Mouse (Mus musculus) T-cell, adult 2 months (primary cell): Measurements from ENCODE around the gene Cep63.
A peak's percentile ranks its signal among the peaks of the same experiment; 100 is the strongest.

Experiments
- DNase-seq: peaks from one replicate; pipeline ENCODE4 v3.0.0; 2022; ENCODE audit warnings: low spot score

Gene Cep63

DNA sequence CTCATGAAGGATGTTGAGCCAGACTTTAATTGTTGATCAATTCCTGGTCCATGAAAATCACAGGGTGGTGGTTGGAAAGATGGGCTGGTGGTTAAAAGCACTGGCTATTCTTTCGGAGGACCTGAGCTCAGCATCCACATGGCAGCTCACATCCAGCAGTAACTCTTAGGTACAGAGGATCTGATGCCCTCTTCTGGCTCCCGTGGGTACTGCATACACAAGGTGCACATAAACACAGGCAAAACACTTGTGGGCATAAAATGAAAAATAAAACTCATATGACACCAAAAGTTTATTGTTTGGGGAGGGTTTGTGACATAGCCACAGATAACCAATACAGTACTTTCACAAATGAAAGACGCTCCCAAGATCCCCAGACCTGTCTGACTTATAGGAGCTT lies 67.9 kb downstream of the Cep63 start:
- DNase-seq, result no peak

GRCm38 (mm10) chr9:102553781-102554180 lies 72.6 kb downstream of the Cep63 start:
- DNase-seq, result no peak

- no peak for DNase-seq
Observed at GRCm38 (mm10) chr9:102551771-102552170, 74.6 kb downstream of the Cep63 start.

GRCm38 (mm10) chr9:102549211-102549610 lies 77.1 kb downstream of the Cep63 start:
- DNase-seq, result no peak

DNA sequence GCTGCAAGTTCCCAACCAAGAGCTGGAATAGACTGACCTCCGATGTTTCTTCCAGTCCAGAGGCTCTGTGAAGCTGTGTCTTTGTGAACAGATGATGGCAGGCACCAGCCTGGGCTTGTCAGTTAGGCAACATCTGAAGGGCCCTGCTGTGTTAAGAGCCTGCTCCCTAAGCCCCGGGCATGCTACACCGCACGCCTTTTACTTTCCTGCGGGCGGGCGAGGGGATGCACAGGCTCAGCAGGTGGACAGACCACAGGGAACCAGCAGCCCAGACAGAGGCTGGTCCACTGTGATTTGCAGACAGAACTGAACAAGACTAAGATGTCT lies 79.3 kb downstream of the Cep63 start:
- DNase-seq, result no peak

DNA sequence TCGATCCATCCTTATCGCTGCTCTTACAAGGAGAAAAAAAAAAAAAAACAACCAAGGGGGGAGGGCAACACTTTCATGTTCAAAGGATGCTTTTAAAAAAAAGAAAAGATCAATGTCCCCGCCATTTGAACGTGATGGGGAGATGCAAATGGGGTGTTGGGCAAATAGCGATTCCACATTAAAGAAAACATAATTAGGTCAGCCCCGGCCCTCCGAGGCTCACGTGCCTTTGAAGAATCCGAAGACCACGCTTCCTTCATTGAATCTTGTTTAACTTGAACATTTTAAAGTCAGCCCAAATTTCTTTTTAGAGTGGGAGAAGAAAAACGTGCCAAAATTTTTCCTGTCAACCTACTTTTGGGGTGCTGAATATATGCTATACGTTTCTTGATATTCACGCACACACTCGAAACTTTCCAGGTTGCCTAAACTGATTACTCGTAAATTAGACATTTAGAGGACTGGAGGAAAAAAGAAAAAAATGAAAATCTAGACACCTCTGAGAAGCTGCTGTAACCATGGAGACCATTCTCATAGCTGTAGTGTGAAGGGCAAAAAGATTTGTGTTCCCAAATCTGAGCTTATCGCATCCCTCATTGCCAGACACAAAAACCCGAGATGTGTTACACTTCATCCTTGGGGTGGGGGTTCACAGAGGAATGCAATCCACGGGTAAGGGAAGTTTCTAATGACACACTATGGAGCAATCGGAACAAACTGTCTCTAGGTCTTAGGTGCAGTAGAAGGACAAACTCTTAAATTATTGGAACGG lies 79.9 kb downstream of the Cep63 start:
- no peak for DNase-seq

DNA sequence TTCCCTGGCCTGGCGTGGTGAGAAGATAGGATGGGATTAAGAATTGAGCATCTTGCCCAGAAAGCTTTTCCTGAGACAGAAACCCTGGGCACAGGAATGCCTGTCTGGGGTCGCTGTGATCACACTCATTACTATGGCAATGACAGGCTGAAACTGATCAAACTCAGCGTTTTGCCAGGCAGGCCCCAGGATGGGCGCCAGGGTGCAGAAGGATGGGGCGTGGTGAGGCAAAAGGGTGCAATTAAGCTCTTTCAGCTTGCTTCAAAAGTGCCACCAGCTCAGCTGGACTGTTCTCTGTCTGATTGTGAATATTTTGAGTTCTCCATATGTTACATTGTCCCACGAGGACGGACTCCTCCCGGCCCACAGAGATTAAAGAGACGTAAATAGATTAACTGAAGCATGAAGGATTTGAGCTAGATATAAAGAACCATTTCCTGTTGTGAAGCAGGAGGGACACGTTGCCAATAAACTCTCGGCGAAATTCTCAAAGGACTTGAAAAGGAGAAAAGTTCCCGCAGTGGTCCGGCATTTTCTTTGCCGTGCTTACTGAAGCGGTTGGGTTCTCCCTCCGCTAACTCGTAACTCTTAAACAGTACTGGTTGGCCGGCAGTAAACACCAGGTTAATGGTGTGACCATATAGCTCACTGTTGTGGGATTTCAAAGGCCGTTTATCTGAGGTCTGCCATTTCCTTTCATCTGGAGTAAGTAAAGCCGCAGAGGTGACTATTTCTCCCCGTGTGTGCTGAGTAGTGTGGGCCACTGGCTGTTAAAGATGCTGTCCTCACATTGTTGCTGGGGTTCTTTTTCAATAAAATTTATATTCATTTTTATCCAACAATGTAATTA lies 80.7 kb downstream of the Cep63 start:
- no peak for DNase-seq

GRCm38 (mm10) chr9:102544773-102545366 lies 81.5 kb downstream of the Cep63 start:
- DNase-seq, result peak; percentile 73

DNA sequence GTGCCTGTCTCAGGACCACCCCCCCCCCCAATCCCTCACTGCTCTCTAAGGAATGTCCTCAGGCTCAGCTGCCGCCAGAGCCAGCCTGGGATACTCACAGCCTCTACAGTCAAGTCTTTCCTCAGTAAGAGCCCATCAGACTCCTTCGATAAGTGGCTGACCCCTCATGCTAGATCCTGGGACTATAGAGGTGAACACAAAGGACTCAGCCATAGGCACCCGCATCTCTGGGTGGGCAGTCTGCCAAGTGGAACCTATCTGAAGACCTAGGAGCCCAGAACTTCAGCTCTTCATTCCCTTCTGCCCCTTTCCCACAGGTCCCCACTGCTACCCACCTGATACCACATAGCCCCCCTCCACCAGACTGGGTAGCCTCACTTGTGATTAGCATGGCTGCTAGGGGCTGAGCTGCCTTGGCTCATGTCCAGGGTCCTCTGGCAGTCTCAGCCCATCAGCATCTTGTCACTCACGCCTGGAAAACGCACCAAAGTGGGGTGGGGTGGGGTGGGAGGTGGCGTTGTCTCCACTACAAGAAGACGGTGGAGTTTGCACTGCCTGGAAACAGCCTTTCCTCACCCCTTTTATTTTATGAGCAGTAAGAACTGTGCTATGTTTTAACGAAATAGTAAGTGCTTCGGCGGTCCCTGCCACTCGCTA lies 82.1 kb downstream of the Cep63 start:
- DNase-seq, result no peak

DNA sequence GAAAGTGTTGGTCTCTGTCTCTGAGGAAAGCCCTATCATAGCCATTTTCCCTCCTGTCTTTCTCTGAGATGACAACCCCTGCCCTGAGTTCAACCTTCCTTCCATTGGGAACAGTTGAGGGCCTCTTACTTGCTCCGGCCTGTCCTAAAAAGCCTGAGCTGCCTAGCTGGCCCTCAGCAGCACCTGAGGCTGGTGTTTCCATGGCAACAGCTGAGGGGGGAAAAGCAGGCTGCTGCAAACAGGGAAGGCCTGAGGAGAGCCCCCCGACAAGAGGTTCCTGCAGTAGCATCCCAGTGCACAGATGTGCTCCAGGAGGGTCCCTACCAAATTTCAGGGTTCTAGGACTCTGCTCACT lies 82.6 kb downstream of the Cep63 start:
- DNase-seq, result no peak

- DNase-seq, result no peak
Observed at GRCm38 (mm10) chr9:102542540-102542939, 83.8 kb downstream of the Cep63 start.

GRCm38 (mm10) chr9:102541666-102542065 lies 84.7 kb downstream of the Cep63 start:
- DNase-seq, result peak; percentile 59

DNA sequence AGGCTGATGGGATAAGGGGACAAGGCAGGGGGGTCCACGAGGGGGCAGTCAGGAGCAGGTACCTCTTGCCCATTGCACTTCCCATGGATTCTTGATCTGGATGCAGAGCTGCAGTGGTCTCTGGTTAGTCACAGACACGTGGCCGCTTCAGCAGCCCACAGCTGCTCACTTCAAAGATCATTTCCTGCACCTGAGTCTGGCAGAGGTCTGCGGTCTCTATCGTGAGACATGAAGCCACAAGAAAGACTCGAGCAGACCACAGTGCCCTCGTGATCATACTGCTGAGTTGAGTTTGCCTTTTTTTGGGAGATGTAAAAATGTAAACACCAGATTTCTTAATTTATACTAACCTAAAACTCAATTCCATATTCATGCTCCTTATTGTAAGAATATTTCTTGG lies 86.6 kb downstream of the Cep63 start:
- DNase-seq, result peak; percentile 83

- no peak for DNase-seq
Observed at GRCm38 (mm10) chr9:102536968-102537367, 89.4 kb downstream of the Cep63 start.
